Mouse (Mus musculus) lung, embryonic 16.5 days (tissue): ENCODE measurements around the gene Exoc6b. TPM values are rescaled to one million over a fixed set of nuclear protein-coding genes. Genes with fewer than 3 reads are reported as not detected.

Experiments used
- ATAC-seq: fragments of 200-750 bp; cut with Nextera tagmentation; 2 replicates; pipeline ENCODE4 v1.8.0; 2017; ENCODE audit warnings: low read depth, mild to moderate bottlenecking, moderate library complexity
- H3K27ac ChIP-seq: fragments of 300-500 bp; sonication (generic); 2 replicates; pipeline ENCODE4 v1.5.1; 2014; ENCODE audit warnings: mild to moderate bottlenecking, control low read depth, low read length
- H3K27me3 ChIP-seq: fragments of 300-500 bp; sonication (generic); 2 replicates; pipeline ENCODE4 v1.6.1; 2014; ENCODE audit warnings: low read depth, low read length, mixed read lengths; ENCODE audit not compliant: control insufficient read depth, insufficient read depth
- H3K36me3 ChIP-seq: fragments of 300-500 bp; sonication (generic); 2 replicates; pipeline ENCODE4 v1.6.1; 2014; ENCODE audit warnings: low read length; ENCODE audit not compliant: control insufficient read depth, insufficient read depth
- H3K4me1 ChIP-seq: fragments of 300-500 bp; sonication (generic); replicated peaks from 2 replicates; pipeline ENCODE4 v1.6.1; 2014; ENCODE audit warnings: low read length, mixed read lengths; ENCODE audit not compliant: control insufficient read depth, insufficient read depth
- H3K4me2 ChIP-seq: fragments of 300-500 bp; sonication (generic); 2 replicates; pipeline ENCODE4 v1.6.1; 2014; ENCODE audit warnings: low read depth, low read length, control low read depth
- H3K4me3 ChIP-seq: fragments of 300-500 bp; sonication (generic); 2 replicates; pipeline ENCODE4 v1.5.1; 2014; ENCODE audit warnings: mild to moderate bottlenecking, low read length, control low read depth
- H3K9ac ChIP-seq: fragments of 300-500 bp; sonication (generic); 2 replicates; pipeline ENCODE4 v1.6.1; 2014; ENCODE audit warnings: low read length, control low read depth
- H3K9me3 ChIP-seq: fragments of 300-500 bp; sonication (generic); 2 replicates; pipeline ENCODE4 v1.6.1; 2016; ENCODE audit warnings: low read length; ENCODE audit not compliant: control insufficient read depth
- WGBS: fragments of 180-500 bp; shearing (Covaris S2); extraction: QIAGEN DNeasy Blood & Tissue Kit; methylation state at CpG from one replicate; pipeline ENCODE4 v1.1.7; 2014; 5-methylcytosine and 5-hydroxymethylcytosine counted together
- polyA plus RNA-seq: library from polyadenylated mRNA; unstranded; fragments of >200 nt; fragmentation: Nextera tagmentation; extraction: Ambion mirVana; gene quantifications from 2 replicates; pipeline ENCODE4 v1.2.1, GENCODE M21; 2015

The Exoc6b gene
- polyA plus RNA-seq, 1 experiment from 2014 or later: 34.0 TPM

GRCm38 (mm10) chr6:84959520-84959919, 109.8 kb downstream of the Exoc6b start:
- WGBS: 76% methylated on average over 2 of the region's 2 CpGs
- Histone ChIP-seq H3K36me3 (no peaks in the 10 kb centered on the region), H3K4me1 (0 out of 2 replicates have a peak, but pooled peaks cover 2% of the 10 kb centered on the region), H3K27me3 (no peaks in the 10 kb centered on the region), H3K4me2 (no peak overlapping the region), H3K27ac (no peak overlapping the region; the same call in 1 of the 2 replicates), H3K4me3 (no peak overlapping the region), H3K9me3 (no peaks in the 10 kb centered on the region), H3K9ac (no peak overlapping the region)
- ATAC-seq: no peak

GRCm38 (mm10) chr6:84951621-84952020, 117.7 kb downstream of the Exoc6b start:
- Histone ChIP-seq H3K4me1 (no peaks in the 10 kb centered on the region), H3K9ac (no peak overlapping the region), H3K27me3 (no peaks in the 10 kb centered on the region), H3K27ac (no peak overlapping the region), H3K4me2 (no peak overlapping the region), H3K4me3 (no peak overlapping the region), H3K36me3 (no peaks in the 10 kb centered on the region), H3K9me3 (no peaks in the 10 kb centered on the region)
- WGBS: 63% methylated on average over 1 of the region's 1 CpGs
- no peak for ATAC-seq

- H3K4me3 ChIP-seq: no peak overlapping the region
- H3K27ac ChIP-seq: no peak overlapping the region
- no peaks in the 10 kb centered on the region for H3K9me3 ChIP-seq
- no peaks in the 10 kb centered on the region for H3K36me3 ChIP-seq
- H3K9ac ChIP-seq: no peak overlapping the region
- H3K27me3 ChIP-seq: no peaks in the 10 kb centered on the region
- ATAC-seq: no peak
- no peak overlapping the region for H3K4me2 ChIP-seq
- WGBS: 50% methylated on average over 3 of the region's 3 CpGs
- no peaks in the 10 kb centered on the region for H3K4me1 ChIP-seq
These were observed 122.7 kb downstream of the Exoc6b start for GRCm38 (mm10) chr6:84946569-84946968.

- H3K27me3 ChIP-seq: no peaks in the 10 kb centered on the region
- no peaks in the 10 kb centered on the region for H3K9me3 ChIP-seq
- H3K4me1 ChIP-seq: no peaks in the 10 kb centered on the region
- ATAC-seq: no peak
- H3K36me3 ChIP-seq: no peaks in the 10 kb centered on the region
- no peak overlapping the region for H3K4me3 ChIP-seq
- H3K9ac ChIP-seq: no peak overlapping the region
- 47% methylated on average over 2 of the region's 2 CpGs for WGBS
- no peak overlapping the region for H3K4me2 ChIP-seq
- H3K27ac ChIP-seq: no peak overlapping the region
These were observed 123.2 kb downstream of the Exoc6b start for GRCm38 (mm10) chr6:84946106-84946505.

- ATAC-seq: peak; percentile 92
- no peak overlapping the region for H3K9ac ChIP-seq
These were observed 136.1 kb downstream of the Exoc6b start for GRCm38 (mm10) chr6:84932953-84933921.

GRCm38 (mm10) chr6:84931051-84931450, 138.3 kb downstream of the Exoc6b start:
- H3K27ac ChIP-seq: peak overlapping the region; percentile 10; the same call in 1 of the 2 replicates
- H3K4me1 ChIP-seq: peaks cover 13% of the 10 kb centered on the region
- no peak overlapping the region for H3K4me3 ChIP-seq
- no peaks in the 10 kb centered on the region for H3K27me3 ChIP-seq
- H3K9ac ChIP-seq: no peak overlapping the region
- ATAC-seq: peak; percentile 71
- WGBS: 29% methylated on average over 1 of the region's 1 CpGs
- no peak overlapping the region for H3K4me2 ChIP-seq
- H3K9me3 ChIP-seq: no peaks in the 10 kb centered on the region
- H3K36me3 ChIP-seq: no peaks in the 10 kb centered on the region

More at GRCm38 (mm10) chr6:84932953-84933921, 136.1 kb downstream of the Exoc6b start:
- WGBS: 32% methylated on average over 11 of the region's 11 CpGs
- no peaks in the 10 kb centered on the region for H3K9me3 ChIP-seq
- no peaks in the 10 kb centered on the region for H3K27me3 ChIP-seq
- no peak overlapping the region for H3K4me3 ChIP-seq
- no peaks in the 10 kb centered on the region for H3K36me3 ChIP-seq
- 0 out of 2 replicates have a peak overlapping the region, but pooled peaks have one; percentile 11 for H3K4me2 ChIP-seq
- H3K27ac ChIP-seq: peak overlapping the region; percentile 89
- peaks cover 13% of the 10 kb centered on the region for H3K4me1 ChIP-seq

- 57% methylated on average over 3 of the region's 3 CpGs for WGBS
- no peaks in the 10 kb centered on the region for H3K27me3 ChIP-seq
- no peak for ATAC-seq
These were observed 143.2 kb downstream of the Exoc6b start for GRCm38 (mm10) chr6:84926066-84926465.

GRCm38 (mm10) chr6:84923760-84924221, 145.5 kb downstream of the Exoc6b start:
- Histone ChIP-seq H3K27me3 (no peaks in the 10 kb centered on the region), H3K4me1 (peaks cover 7% of the 10 kb centered on the region; the same call in 1 of the 2 replicates), H3K4me2 (0 out of 2 replicates have a peak overlapping the region, but pooled peaks have one; percentile 4), H3K36me3 (peaks cover 4% of the 10 kb centered on the region), H3K4me3 (no peak overlapping the region), H3K9me3 (no peaks in the 10 kb centered on the region), H3K27ac (peak overlapping the region; percentile 45), H3K9ac (no peak overlapping the region)
- ATAC-seq: no peak; the same call in 1 of the 2 replicates
- 42% methylated on average over 12 of the region's 12 CpGs for WGBS

More at GRCm38 (mm10) chr6:84926066-84926465, 143.2 kb downstream of the Exoc6b start:
- Histone ChIP-seq H3K4me2 (no peak overlapping the region), H3K4me3 (no peak overlapping the region), H3K36me3 (peaks cover 4% of the 10 kb centered on the region), H3K27ac (no peak overlapping the region), H3K9me3 (no peaks in the 10 kb centered on the region), H3K9ac (no peak overlapping the region), H3K4me1 (peaks cover 7% of the 10 kb centered on the region; the same call in 1 of the 2 replicates)

GRCm38 (mm10) chr6:84916291-84916690, 153.0 kb downstream of the Exoc6b start:
- Histone ChIP-seq H3K4me1 (no peaks in the 10 kb centered on the region), H3K27ac (no peak overlapping the region), H3K27me3 (no peaks in the 10 kb centered on the region), H3K4me2 (no peak overlapping the region), H3K36me3 (no peaks in the 10 kb centered on the region), H3K9me3 (no peaks in the 10 kb centered on the region), H3K9ac (no peak overlapping the region), H3K4me3 (no peak overlapping the region)
- no peak for ATAC-seq
- 14% methylated on average over 2 of the region's 2 CpGs for WGBS
